Mouse (Mus musculus): ENCODE results near the gene Drd2. TPM values are rescaled to one million over a fixed set of nuclear protein-coding genes. Genes with fewer than 3 reads are reported as not detected.
A peak's percentile ranks its signal among the peaks of the same experiment; 100 is the strongest.

Drd2 gene
- polyA plus RNA-seq (2014; fragmentation: Nextera tagmentation; extraction: Ambion mirVana), result 0.15 TPM in 1 of 2 replicates, not detected in the other

GRCm38 (mm10) chr9:49340136-49341043 is at the start of gene Drd2:
Gene Drd2, plus strand, starts transcription at chr9:49340627.
- 2% methylated on average over 73 of the region's 84 CpGs for WGBS

GRCm38 (mm10) chr9:49295101-49295500 is 45.3 kb upstream of the Drd2 start:
- Histone ChIP-seq H3K9me3 (ENCODE audit: control insufficient read depth, low read length) (no peaks in the 10 kb centered on the region), H3K4me2 (ENCODE audit: low read length) (no peak overlapping the region), H3K27me3 (ENCODE audit: control insufficient read depth, insufficient read depth, low read length) (no peaks in the 10 kb centered on the region), H3K36me3 (ENCODE audit: control insufficient read depth, insufficient read depth, low read length) (no peaks in the 10 kb centered on the region), H3K4me1 (ENCODE audit: control insufficient read depth in 2 of 2, insufficient read depth in 2 of 2, low read length in 2 of 2) (no peaks in the 10 kb centered on the region), H3K4me3 (ENCODE audit: control insufficient read depth in 1 of 2, insufficient read depth in 1 of 2, low read depth in 1 of 2, low read length in 2 of 2) (no peak overlapping the region), H3K27ac (replicated peaks in 1 of 2; ENCODE audit: control insufficient read depth in 1 of 2, insufficient read depth in 1 of 2, low read depth in 2 of 2, low read length in 2 of 2) (no peak overlapping the region), H3K9ac (ENCODE audit: low read length) (no peak overlapping the region)
- 54% methylated on average over 1 of the region's 1 CpGs for WGBS
- no peak for ATAC-seq (ENCODE audit: insufficient number of reproducible peaks, insufficient read depth, low FRiP score, low read depth)

More at GRCm38 (mm10) chr9:49340136-49341043, at the start of gene Drd2:
- Histone ChIP-seq H3K9me3 (ENCODE audit: control insufficient read depth, low read length) (no peaks in the 10 kb centered on the region), H3K36me3 (ENCODE audit: control insufficient read depth, insufficient read depth, low read length) (no peaks in the 10 kb centered on the region), H3K4me1 (ENCODE audit: control insufficient read depth in 2 of 2, insufficient read depth in 2 of 2, low read length in 2 of 2) (peaks cover 3 to 5% of the 10 kb centered on the region in 2 experiments; a peak in 1 of 4 replicates), H3K27ac (replicated peaks in 1 of 2; ENCODE audit: control insufficient read depth in 1 of 2, insufficient read depth in 1 of 2, low read depth in 2 of 2, low read length in 2 of 2) (no peak within 1 kb of the TSS), H3K4me2 (ENCODE audit: low read length) (peak within 1 kb of the TSS; percentile 59), H3K9ac (ENCODE audit: low read length) (no peak within 1 kb of the TSS), H3K4me3 (ENCODE audit: control insufficient read depth in 1 of 2, insufficient read depth in 1 of 2, low read depth in 1 of 2, low read length in 2 of 2) (peak within 1 kb of the TSS in 1 of 2 experiments; percentile 33; a peak in 3 of 4 replicates), H3K27me3 (ENCODE audit: control insufficient read depth, insufficient read depth, low read length) (peaks cover 47% of the 10 kb centered on the region)
- ATAC-seq (ENCODE audit: insufficient number of reproducible peaks, insufficient read depth, low FRiP score, low read depth), result 0 out of 2 replicates have a peak, but pooled peaks have one; percentile 39

- Histone ChIP-seq H3K27ac (replicated peaks in 1 of 2; ENCODE audit: control insufficient read depth in 1 of 2, insufficient read depth in 1 of 2, low read depth in 2 of 2, low read length in 2 of 2) (no peak overlapping the region), H3K4me2 (ENCODE audit: low read length) (no peak overlapping the region), H3K9ac (ENCODE audit: low read length) (no peak overlapping the region), H3K27me3 (ENCODE audit: control insufficient read depth, insufficient read depth, low read length) (no peaks in the 10 kb centered on the region), H3K36me3 (ENCODE audit: control insufficient read depth, insufficient read depth, low read length) (no peaks in the 10 kb centered on the region), H3K9me3 (ENCODE audit: control insufficient read depth, low read length) (no peaks in the 10 kb centered on the region), H3K4me1 (ENCODE audit: control insufficient read depth in 2 of 2, insufficient read depth in 2 of 2, low read length in 2 of 2) (peaks cover 3 to 7% of the 10 kb centered on the region in 2 experiments; a peak in 1 of 4 replicates), H3K4me3 (ENCODE audit: control insufficient read depth in 1 of 2, insufficient read depth in 1 of 2, low read depth in 1 of 2, low read length in 2 of 2) (no peak overlapping the region)
- WGBS, result 38% methylated on average over 3 of the region's 3 CpGs
- ATAC-seq (ENCODE audit: insufficient number of reproducible peaks, insufficient read depth, low FRiP score, low read depth), result no peak
Measured at GRCm38 (mm10) chr9:49307576-49307975, 32.9 kb upstream of the Drd2 start.

GRCm38 (mm10) chr9:49310821-49311220 is 29.6 kb upstream of the Drd2 start:
- no peak overlapping the region for H3K9ac ChIP-seq (ENCODE audit: low read length)
- no peak overlapping the region for H3K27ac ChIP-seq (replicated peaks in 1 of 2; ENCODE audit: control insufficient read depth in 1 of 2, insufficient read depth in 1 of 2, low read depth in 2 of 2, low read length in 2 of 2)
- no peaks in the 10 kb centered on the region for H3K27me3 ChIP-seq (ENCODE audit: control insufficient read depth, insufficient read depth, low read length)
- H3K4me2 ChIP-seq (ENCODE audit: low read length), result no peak overlapping the region
- H3K9me3 ChIP-seq (ENCODE audit: control insufficient read depth, low read length), result no peaks in the 10 kb centered on the region
- H3K36me3 ChIP-seq (ENCODE audit: control insufficient read depth, insufficient read depth, low read length), result no peaks in the 10 kb centered on the region
- H3K4me1 ChIP-seq (ENCODE audit: control insufficient read depth in 2 of 2, insufficient read depth in 2 of 2, low read length in 2 of 2), result peaks cover 3 to 7% of the 10 kb centered on the region in 2 experiments; a peak in 1 of 4 replicates
- no peak for ATAC-seq (ENCODE audit: insufficient number of reproducible peaks, insufficient read depth, low FRiP score, low read depth)
- H3K4me3 ChIP-seq (ENCODE audit: control insufficient read depth in 1 of 2, insufficient read depth in 1 of 2, low read depth in 1 of 2, low read length in 2 of 2), result no peak overlapping the region
- 57% methylated on average over 4 of the region's 4 CpGs for WGBS

GRCm38 (mm10) chr9:49318638-49319037 is 21.8 kb upstream of the Drd2 start:
- Histone ChIP-seq H3K4me2 (ENCODE audit: low read length) (no peak overlapping the region), H3K9me3 (ENCODE audit: control insufficient read depth, low read length) (no peaks in the 10 kb centered on the region), H3K27ac (replicated peaks in 1 of 2; ENCODE audit: control insufficient read depth in 1 of 2, insufficient read depth in 1 of 2, low read depth in 2 of 2, low read length in 2 of 2) (no peak overlapping the region), H3K4me3 (ENCODE audit: control insufficient read depth in 1 of 2, insufficient read depth in 1 of 2, low read depth in 1 of 2, low read length in 2 of 2) (no peak overlapping the region), H3K27me3 (ENCODE audit: control insufficient read depth, insufficient read depth, low read length) (no peaks in the 10 kb centered on the region), H3K36me3 (ENCODE audit: control insufficient read depth, insufficient read depth, low read length) (no peaks in the 10 kb centered on the region), H3K9ac (ENCODE audit: low read length) (no peak overlapping the region), H3K4me1 (ENCODE audit: control insufficient read depth in 2 of 2, insufficient read depth in 2 of 2, low read length in 2 of 2) (no peaks in the 10 kb centered on the region)
- no peak for ATAC-seq (ENCODE audit: insufficient number of reproducible peaks, insufficient read depth, low FRiP score, low read depth)

GRCm38 (mm10) chr9:49341044-49341365 is 578 bp downstream of the Drd2 start:
- H3K4me3 ChIP-seq (ENCODE audit: control insufficient read depth in 1 of 2, insufficient read depth in 1 of 2, low read depth in 1 of 2, low read length in 2 of 2), result 0 out of 4 replicates have a peak overlapping the region, but pooled peaks of 1 of the 2 experiments have one; percentile 33
- no peaks in the 10 kb centered on the region for H3K9me3 ChIP-seq (ENCODE audit: control insufficient read depth, low read length)
- H3K9ac ChIP-seq (ENCODE audit: low read length), result no peak overlapping the region
- H3K4me2 ChIP-seq (ENCODE audit: low read length), result peak overlapping the region; percentile 59
- H3K27me3 ChIP-seq (ENCODE audit: control insufficient read depth, insufficient read depth, low read length), result peaks cover 47% of the 10 kb centered on the region
- 3% methylated on average over 10 of the region's 10 CpGs for WGBS
- no peak overlapping the region for H3K27ac ChIP-seq (replicated peaks in 1 of 2; ENCODE audit: control insufficient read depth in 1 of 2, insufficient read depth in 1 of 2, low read depth in 2 of 2, low read length in 2 of 2)
- H3K4me1 ChIP-seq (ENCODE audit: control insufficient read depth in 2 of 2, insufficient read depth in 2 of 2, low read length in 2 of 2), result peaks cover 3 to 5% of the 10 kb centered on the region in 2 experiments; a peak in 1 of 4 replicates
- H3K36me3 ChIP-seq (ENCODE audit: control insufficient read depth, insufficient read depth, low read length), result no peaks in the 10 kb centered on the region
- no peak for ATAC-seq (ENCODE audit: insufficient number of reproducible peaks, insufficient read depth, low FRiP score, low read depth)

GRCm38 (mm10) chr9:49365763-49366162 is 25.3 kb downstream of the Drd2 start:
- H3K4me1 ChIP-seq (ENCODE audit: control insufficient read depth in 2 of 2, insufficient read depth in 2 of 2, low read length in 2 of 2), result no peaks in the 10 kb centered on the region; a peak in 1 of 4 replicates
- no peak overlapping the region for H3K4me3 ChIP-seq (ENCODE audit: control insufficient read depth in 1 of 2, insufficient read depth in 1 of 2, low read depth in 1 of 2, low read length in 2 of 2)
- no peaks in the 10 kb centered on the region for H3K27me3 ChIP-seq (ENCODE audit: control insufficient read depth, insufficient read depth, low read length)
- 16% methylated on average over 5 of the region's 5 CpGs for WGBS
- H3K4me2 ChIP-seq (ENCODE audit: low read length), result no peak overlapping the region
- ATAC-seq (ENCODE audit: insufficient number of reproducible peaks, insufficient read depth, low FRiP score, low read depth), result no peak
- H3K36me3 ChIP-seq (ENCODE audit: control insufficient read depth, insufficient read depth, low read length), result no peaks in the 10 kb centered on the region
- no peak overlapping the region for H3K9ac ChIP-seq (ENCODE audit: low read length)
- H3K9me3 ChIP-seq (ENCODE audit: control insufficient read depth, low read length), result no peaks in the 10 kb centered on the region
- H3K27ac ChIP-seq (replicated peaks in 1 of 2; ENCODE audit: control insufficient read depth in 1 of 2, insufficient read depth in 1 of 2, low read depth in 2 of 2, low read length in 2 of 2), result no peak overlapping the region
